ENCODE assay signal across 12 mouse cellular contexts in the genomic region with DNA sequence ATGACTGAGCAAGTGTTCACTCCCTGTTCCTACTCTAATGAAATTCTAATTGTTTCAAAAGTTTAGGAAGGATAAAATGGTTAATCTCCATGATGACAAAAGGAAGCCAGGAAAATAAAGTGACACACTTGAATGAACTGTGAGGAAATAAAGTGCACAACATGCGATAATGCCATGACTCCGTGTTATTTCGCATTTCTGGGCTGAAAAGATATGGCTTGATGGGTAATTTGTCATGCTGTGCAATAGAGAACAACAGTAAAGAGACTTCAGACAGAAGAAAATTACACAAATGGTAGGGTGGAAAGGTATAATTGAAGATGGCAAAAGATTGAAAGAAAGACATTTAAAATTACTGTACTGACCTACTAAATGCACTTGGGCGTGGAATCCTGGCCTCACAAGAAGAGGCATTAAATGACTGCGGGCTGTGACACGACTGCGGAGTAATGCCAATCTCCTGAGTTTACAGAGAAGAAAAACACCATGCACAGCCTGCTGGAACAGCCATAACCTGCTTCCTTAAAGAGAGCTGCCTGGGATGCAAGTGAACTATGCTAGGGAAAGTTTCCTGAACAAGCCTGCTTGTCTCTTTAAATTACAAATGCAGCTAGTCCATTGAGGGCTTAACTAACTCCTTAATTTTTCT.
"Had no signal": no experiment of that assay in that cellular context is flagged by ENCODE, and none has a peak within 500 bp of the region (broad histone marks: within the 10 kb centered on the region; RNA-seq: fewer than 3 reads in every experiment).

No protein-coding gene starts in this region.

- H3K9ac ChIP-seq: liver, embryonic 15.5 days; lung, embryonic 14.5 days; neural tube, embryonic 12.5 days had no signal

- H3K27me3 ChIP-seq: liver, embryonic 15.5 days; neural tube, embryonic 12.5 days had no signal

- H3K4me3 ChIP-seq: liver, embryonic 15.5 days; midbrain, embryonic 10.5 days; neural tube, embryonic 12.5 days had no signal

- H3K9me3 ChIP-seq: liver, embryonic 15.5 days; midbrain, embryonic 10.5 days; neural tube, embryonic 12.5 days had no signal

- H3K4me2 ChIP-seq: liver, embryonic 11.5 days; liver, embryonic 15.5 days; lung, embryonic 14.5 days; neural tube, embryonic 12.5 days had no signal

- H3K27ac ChIP-seq: liver, embryonic 15.5 days; midbrain, embryonic 10.5 days; neural tube, embryonic 12.5 days had no signal

- H3K4me1 ChIP-seq: liver, embryonic 15.5 days; midbrain, embryonic 10.5 days; neural tube, embryonic 12.5 days had no signal

- DNase-seq: kidney, postnatal 10 days; left cerebral cortex, postnatal 4 days; lung, embryonic 14.5 days; lung, postnatal 10 days; lung, postnatal 4 days; midbrain, embryonic 14.5 days; retina, postnatal 1 day; thymus, postnatal 36 days had no signal

- H3K36me3 ChIP-seq: liver, embryonic 15.5 days; midbrain, embryonic 10.5 days; neural tube, embryonic 12.5 days had no signal
